Mouse (Mus musculus): Measurements from ENCODE around the gene Apol7b. TPM values are rescaled to one million over a fixed set of nuclear protein-coding genes. Genes with fewer than 3 reads are reported as not detected.

Apol7b gene
- 1 to 10 TPM; 2.4 to 3.2 TPM for total RNA-seq (2023)

DNA sequence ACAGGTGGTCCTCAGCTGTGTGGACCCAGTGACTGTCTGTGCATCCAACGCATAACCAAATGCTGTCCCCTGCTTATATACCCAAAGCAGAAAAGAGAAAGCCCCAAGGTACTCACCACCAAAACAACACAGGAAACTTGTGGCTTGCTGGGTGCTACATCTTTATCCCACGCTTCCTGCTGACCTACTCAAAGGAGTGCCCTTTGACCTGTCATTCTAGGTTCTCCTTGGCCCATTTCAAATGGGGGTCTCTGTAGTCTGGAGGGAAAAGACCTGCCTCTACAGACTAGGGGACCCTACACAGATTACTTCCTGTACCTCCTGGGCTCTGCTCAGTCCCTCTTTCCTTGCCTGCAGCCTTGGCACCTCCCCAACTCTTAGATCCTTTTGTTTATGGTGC lies at the start of gene Apol7b:
TSS of gene Apol7b (minus strand) at position 101 of the 400 bp plus-strand sequence.

DNA sequence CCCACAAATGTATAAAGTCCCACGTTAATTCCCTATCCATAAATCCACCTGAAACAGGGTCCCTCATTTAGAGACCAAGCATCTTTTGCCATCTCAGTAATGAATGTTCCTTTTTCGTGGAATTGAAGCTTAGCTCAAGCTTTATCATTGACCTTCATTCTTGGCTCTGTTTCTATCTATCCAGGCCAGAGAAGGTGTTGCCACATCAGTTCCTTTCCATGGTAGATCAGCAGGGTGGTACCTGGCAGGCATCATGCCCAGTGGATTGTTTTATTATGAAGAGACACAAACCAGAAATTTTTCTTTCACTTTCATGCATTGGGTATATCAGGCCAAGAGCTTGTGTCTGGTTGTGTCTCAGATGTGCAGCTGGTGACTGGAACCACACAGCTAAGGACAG lies 29.4 kb upstream of the Apol7b start, which contains the start of gene Apol10a:
TSS of gene Apol10a (plus strand) at position 355 of the 400 bp plus-strand sequence.

DNA sequence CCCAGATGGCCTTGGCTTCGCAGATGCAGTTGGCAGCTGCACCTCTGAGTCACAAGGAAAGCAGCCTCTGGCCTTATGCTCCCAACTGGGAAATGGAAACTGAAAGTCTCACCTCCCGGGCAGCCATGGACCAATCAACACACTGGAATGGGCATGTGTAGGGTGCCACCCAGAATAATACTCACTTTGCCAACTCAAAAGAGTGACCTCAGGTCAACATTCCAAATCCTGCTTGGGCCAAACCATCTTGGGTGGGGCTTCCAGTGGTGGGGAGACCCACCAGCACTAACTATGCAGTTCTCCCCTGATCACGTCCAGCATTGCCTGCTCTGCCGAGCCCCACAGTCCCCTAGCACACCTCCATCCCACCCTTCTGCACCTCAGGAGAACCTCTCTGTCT lies 36.3 kb downstream of the Apol7b start, which contains the start of gene Apol9a:
TSS of gene Apol9a (minus strand) at position 101 of the 400 bp plus-strand sequence.

DNA sequence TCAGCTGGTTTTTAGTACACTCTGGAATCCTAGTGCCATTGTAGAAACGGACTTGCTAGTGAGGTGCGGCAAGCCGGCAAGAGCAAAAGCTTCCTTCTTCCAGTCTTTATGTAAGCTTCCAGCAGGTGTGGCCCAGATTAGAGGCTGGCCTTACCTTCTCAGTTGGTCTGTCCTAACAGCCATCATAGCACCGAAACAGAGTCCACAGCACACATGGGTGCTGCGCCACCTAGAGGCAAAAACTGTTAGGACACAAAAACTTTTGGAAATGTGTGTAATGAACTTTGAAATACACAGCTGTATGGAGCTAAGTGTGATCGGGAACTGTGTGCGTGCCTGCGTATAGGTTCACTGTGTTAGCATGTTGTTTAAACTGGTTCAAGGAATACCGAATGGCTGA lies 48.3 kb downstream of the Apol7b start, which contains the start of gene Apol7a:
TSS of gene Apol7a (minus strand) at position 84 of the 400 bp plus-strand sequence.

Other genes with a start within 250 kb of the Apol7b start
- 1 to 10 TPM in 1 of 2 experiments, not detected in 1; 1.4 TPM for gene Rbfox2, start 140.5 kb downstream of the Apol7b start, total RNA-seq (2023)
- gene Apol7a, start 48.4 kb downstream of the Apol7b start, total RNA-seq (2023), result not detected
- gene Apol9a, start 36.4 kb downstream of the Apol7b start, total RNA-seq (2023), result 1 to 10 TPM in 1 of 2 experiments, not detected in 1; 1.3 TPM
- gene Apol10a, start 29.6 kb upstream of the Apol7b start, total RNA-seq (2023), result not detected
- gene Apol11a, start 60.8 kb upstream of the Apol7b start, total RNA-seq (2023), result 1 to 10 TPM; 2.4 to 3.0 TPM
- 1 to 10 TPM in 1 of 2 experiments, under 1 TPM in 1; 0.96 to 1.4 TPM for gene Apol7c, start 85.8 kb upstream of the Apol7b start, total RNA-seq (2023)
- not detected for gene 1700025B11Rik, start 114.4 kb upstream of the Apol7b start, total RNA-seq (2023)
- 1 to 10 TPM; 1.6 to 3.2 TPM for gene Apol10b, start 148.6 kb upstream of the Apol7b start, total RNA-seq (2023)
- gene Gm36245, start 151.8 kb upstream of the Apol7b start, total RNA-seq (2023), result not detected
- gene Apol11b, start 195.8 kb upstream of the Apol7b start, total RNA-seq (2023), result 10 to 100 TPM in 1 of 2 experiments, 1 to 10 TPM in 1; 7.8 to 10.7 TPM

Data from T-cell, adult 66 days (primary cell).